Mouse (Mus musculus) forebrain, embryonic 15.5 days (tissue): Measurements from ENCODE around the gene Ccdc124. TPM values are rescaled to one million over a fixed set of nuclear protein-coding genes. Genes with fewer than 3 reads are reported as not detected.
A peak's percentile ranks its signal among the peaks of the same experiment; 100 is the strongest.
"Not testable (repeated sequence)": the region's sequence is repeated elsewhere in the genome, so short reads cannot be mapped to it uniquely, and the experiment has no call there.

Experiments used
- ATAC-seq: fragments of 200-750 bp; cut with Nextera tagmentation; replicated peaks from 2 replicates; pipeline ENCODE4 v1.8.0; 2017; ENCODE audit warnings: mild to moderate bottlenecking, moderate TSS enrichment, moderate library complexity
- H3K27ac ChIP-seq: fragments of 300-500 bp; sonication (generic); replicated peaks from 2 replicates; pipeline ENCODE4 v1.5.1; 2015; ENCODE audit warnings: mild to moderate bottlenecking, inconsistent platforms
- H3K27me3 ChIP-seq: fragments of 300-500 bp; sonication (generic); 2 replicates; pipeline ENCODE4 v1.6.1; 2015; ENCODE audit warnings: inconsistent platforms
- H3K36me3 ChIP-seq: fragments of 300-500 bp; sonication (generic); 2 replicates; pipeline ENCODE4 v1.6.1; 2015; ENCODE audit warnings: mild to moderate bottlenecking, inconsistent platforms
- H3K4me1 ChIP-seq: fragments of 300-500 bp; sonication (generic); 2 replicates; pipeline ENCODE4 v1.6.1; 2015; ENCODE audit warnings: inconsistent platforms
- H3K4me2 ChIP-seq: fragments of 300-500 bp; sonication (generic); replicated peaks from 2 replicates; pipeline ENCODE4 v1.6.1; 2015; ENCODE audit warnings: mild to moderate bottlenecking, inconsistent platforms
- H3K4me3 ChIP-seq: fragments of 300-500 bp; sonication (generic); 2 replicates; pipeline ENCODE4 v1.5.1; 2015; ENCODE audit warnings: mild to moderate bottlenecking, inconsistent platforms
- H3K9ac ChIP-seq: fragments of 300-500 bp; sonication (generic); replicated peaks from 2 replicates; pipeline ENCODE4 v1.6.1; 2015; ENCODE audit warnings: mild to moderate bottlenecking, inconsistent platforms
- H3K9me3 ChIP-seq: fragments of 300-500 bp; sonication (generic); 2 replicates; pipeline ENCODE4 v1.6.1; 2016; ENCODE audit warnings: inconsistent platforms
- WGBS: fragments of 180-500 bp; shearing (Covaris S2); methylation state at CpG from one replicate; pipeline ENCODE4 v1.1.7; 2015; ENCODE audit warnings: mixed read lengths; 5-methylcytosine and 5-hydroxymethylcytosine counted together
- microRNA-seq: library from miRNA; unstranded; fragments of <30 nt; microRNA quantifications from one replicate; pipeline ENCODE4, GENCODE M21; 2016
- polyA plus RNA-seq: library from polyadenylated mRNA; unstranded; fragments of >200 nt; fragmentation: Nextera tagmentation; extraction: Ambion mirVana; gene quantifications from 2 replicates; pipeline ENCODE4 v1.2.1, GENCODE M21; 2015

Ccdc124 gene
- polyA plus RNA-seq, 1 experiment from 2014 or later, result 160 TPM

GRCm38 (mm10) chr8:70823802-70824201 lies 49.9 kb downstream of the Ccdc124 start:
- no peak overlapping the region for H3K4me3 ChIP-seq
- H3K27me3 ChIP-seq, result 0 out of 2 replicates have a peak, but pooled peaks cover 2% of the 10 kb centered on the region
- no peak overlapping the region for H3K4me2 ChIP-seq
- no peak overlapping the region for H3K27ac ChIP-seq
- H3K4me1 ChIP-seq, result no peaks in the 10 kb centered on the region
- no peak for ATAC-seq
- no peaks in the 10 kb centered on the region for H3K9me3 ChIP-seq
- 90% methylated on average over 7 of the region's 7 CpGs for WGBS
- no peak overlapping the region for H3K9ac ChIP-seq
- no peaks in the 10 kb centered on the region for H3K36me3 ChIP-seq

DNA sequence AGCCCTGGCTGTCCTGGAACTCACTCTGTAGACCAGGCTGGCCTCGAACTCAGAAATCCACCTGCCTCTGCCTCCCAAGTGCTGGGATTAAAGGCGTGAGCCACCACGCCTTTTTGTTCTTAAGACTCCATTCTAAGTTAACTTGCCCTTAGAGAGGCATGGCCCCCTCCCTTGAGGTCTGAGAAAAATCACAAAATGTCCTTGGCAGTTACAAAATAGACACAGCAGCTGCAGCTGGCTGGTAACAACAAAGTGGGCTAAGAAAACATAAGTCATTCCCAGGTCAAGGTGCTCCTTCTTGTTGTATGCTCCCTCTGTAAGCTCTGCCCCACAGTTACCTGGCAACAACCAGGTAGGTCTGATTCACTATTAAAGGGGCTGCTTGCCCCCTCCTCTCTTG lies 51.1 kb downstream of the Ccdc124 start:
- H3K4me1 ChIP-seq, H3K9ac ChIP-seq, H3K27me3 ChIP-seq, H3K9me3 ChIP-seq, H3K4me3 ChIP-seq, H3K36me3 ChIP-seq, H3K4me2 ChIP-seq, H3K27ac ChIP-seq, ATAC-seq: not testable (repeated sequence)
- 87% methylated on average over 3 of the region's 3 CpGs for WGBS

DNA sequence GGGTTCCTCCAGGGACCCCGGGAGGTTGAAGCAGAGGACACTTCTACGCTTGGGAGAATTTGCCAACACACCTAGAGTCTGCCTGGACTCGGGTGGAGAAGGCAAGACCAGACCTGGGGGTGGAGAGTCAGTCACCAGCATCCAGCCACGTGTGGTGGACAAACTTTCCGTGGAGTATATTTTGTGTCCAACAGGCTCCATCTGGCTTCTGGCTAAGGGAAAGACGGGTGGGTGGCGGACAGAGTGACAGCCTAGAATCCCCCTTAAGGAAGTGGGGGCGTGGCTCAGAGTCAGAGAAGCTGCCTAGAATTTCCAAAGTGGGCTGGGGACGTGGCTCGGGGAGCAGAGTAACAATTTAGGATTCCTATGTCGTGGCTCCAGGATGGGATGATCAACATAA lies 51.7 kb downstream of the Ccdc124 start:
- Histone ChIP-seq H3K9ac (no peak overlapping the region), H3K4me1 (peaks cover under 1% of the 10 kb centered on the region; the same call in 1 of the 2 replicates), H3K4me2 (no peak overlapping the region), H3K36me3 (no peaks in the 10 kb centered on the region), H3K4me3 (no peak overlapping the region), H3K9me3 (no peaks in the 10 kb centered on the region), H3K27me3 (0 out of 2 replicates have a peak, but pooled peaks cover 2% of the 10 kb centered on the region), H3K27ac (no peak overlapping the region)
- 47% methylated on average over 11 of the region's 11 CpGs for WGBS
- no peak for ATAC-seq

DNA sequence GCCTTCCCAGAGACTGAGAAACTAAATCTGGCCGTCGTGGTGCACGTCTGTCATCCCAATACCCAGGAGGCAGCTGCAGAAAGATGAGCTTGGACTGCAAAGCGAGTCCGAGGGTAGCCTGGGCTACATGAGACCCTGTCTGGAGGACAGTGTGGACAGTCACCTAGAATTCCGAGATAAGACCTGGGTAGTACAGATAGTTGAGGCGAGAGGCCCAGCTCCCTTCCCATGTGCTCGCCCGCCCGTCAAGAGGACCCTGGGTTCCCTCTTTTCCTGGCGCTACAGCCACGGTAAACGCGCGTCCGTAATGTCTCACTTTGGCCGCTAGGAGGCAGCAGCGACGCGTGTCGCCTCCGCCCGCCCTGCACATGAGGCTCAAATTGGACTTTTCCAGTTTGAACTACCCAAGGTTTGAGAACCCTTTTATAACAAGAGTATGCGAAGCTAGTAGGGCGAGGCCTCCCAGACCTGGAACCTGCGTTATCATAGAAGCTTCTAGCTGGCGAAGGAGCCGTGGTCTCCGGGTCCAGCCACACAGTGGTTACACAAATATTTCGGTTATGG lies 52.3 kb downstream of the Ccdc124 start:
- H3K4me3 ChIP-seq, result no peak overlapping the region
- ATAC-seq, result peak; percentile 32; the same call in 1 of the 2 replicates
- H3K4me2 ChIP-seq, result no peak overlapping the region
- H3K9me3 ChIP-seq, result no peaks in the 10 kb centered on the region
- no peak overlapping the region for H3K9ac ChIP-seq
- no peak overlapping the region for H3K27ac ChIP-seq
- H3K36me3 ChIP-seq, result no peaks in the 10 kb centered on the region
- peaks cover 4% of the 10 kb centered on the region; the same call in 1 of the 2 replicates for H3K4me1 ChIP-seq
- WGBS, result 17% methylated on average over 30 of the region's 30 CpGs
- H3K27me3 ChIP-seq, result 0 out of 2 replicates have a peak, but pooled peaks cover 2% of the 10 kb centered on the region

- no peak overlapping the region for H3K9ac ChIP-seq
- peaks cover 2% of the 10 kb centered on the region; the same call in 1 of the 2 replicates for H3K27me3 ChIP-seq
- no peak overlapping the region for H3K27ac ChIP-seq
Observed at GRCm38 (mm10) chr8:70820101-70820935, 53.4 kb downstream of the Ccdc124 start.

More at GRCm38 (mm10) chr8:70820101-70820935, 53.4 kb downstream of the Ccdc124 start:
- no peak overlapping the region for H3K4me2 ChIP-seq
- no peaks in the 10 kb centered on the region for H3K36me3 ChIP-seq
- no peak overlapping the region for H3K4me3 ChIP-seq
- peak; percentile 41 for ATAC-seq
- 3% methylated on average over 31 of the region's 31 CpGs for WGBS
- no peaks in the 10 kb centered on the region for H3K9me3 ChIP-seq
- H3K4me1 ChIP-seq, result peaks cover 4% of the 10 kb centered on the region; the same call in 1 of the 2 replicates

Small RNA genes within 50 kb of the gene (microRNA-seq; reads per million reads assigned to microRNA genes)
- gene Mir7067, result 0.88 reads per million

Other genes with a start within 250 kb of the Ccdc124 start
- gene Gdf15, start 241.5 kb downstream of the Ccdc124 start, polyA plus RNA-seq, result not detected in 2 replicates
- 63.6 and 70.2 TPM in 2 replicates for gene Pgpep1, start 213.5 kb downstream of the Ccdc124 start, polyA plus RNA-seq
- 211 and 228 TPM in 2 replicates for gene Lsm4, start 200.7 kb downstream of the Ccdc124 start, polyA plus RNA-seq
- 89.0 and 96.0 TPM in 2 replicates for gene Jund, start 175.0 kb downstream of the Ccdc124 start, polyA plus RNA-seq
- gene Iqcn, start 170.5 kb downstream of the Ccdc124 start, polyA plus RNA-seq, result 0.13 and 0.14 TPM in 2 replicates
- gene Gm3336, start 155.4 kb downstream of the Ccdc124 start, polyA plus RNA-seq, result not detected in 2 replicates
- gene Pde4c, start 150.2 kb downstream of the Ccdc124 start, polyA plus RNA-seq, result 0.13 and 0.22 TPM in 2 replicates
- 319 and 328 TPM in 2 replicates for gene Rab3a, start 119.3 kb downstream of the Ccdc124 start, polyA plus RNA-seq
- 51.5 and 57.7 TPM in 2 replicates for gene Mpv17l2, start 113.0 kb downstream of the Ccdc124 start, polyA plus RNA-seq
- gene Pik3r2, start 97.2 kb downstream of the Ccdc124 start, polyA plus RNA-seq, result 126 and 127 TPM in 2 replicates
- 24.6 and 25.0 TPM in 2 replicates for gene Mast3, start 68.9 kb downstream of the Ccdc124 start, polyA plus RNA-seq
- 0.08 and 0.18 TPM in 2 replicates for gene Il12rb1, start 65.5 kb downstream of the Ccdc124 start, polyA plus RNA-seq
- gene Arrdc2, start 34.2 kb downstream of the Ccdc124 start, polyA plus RNA-seq, result 9.0 and 9.6 TPM in 2 replicates
- 12.4 and 14.3 TPM in 2 replicates for gene Kcnn1, start 10.7 kb downstream of the Ccdc124 start, polyA plus RNA-seq
- gene Slc5a5, start 18.8 kb upstream of the Ccdc124 start, polyA plus RNA-seq, result 1.4 and 1.6 TPM in 2 replicates
- gene Rpl18a, start 23.5 kb upstream of the Ccdc124 start, polyA plus RNA-seq, result 2,771 and 2,787 TPM in 2 replicates
- gene Map1s, start 32.0 kb upstream of the Ccdc124 start, polyA plus RNA-seq, result 60.1 and 62.0 TPM in 2 replicates